Mouse (Mus musculus) limb, embryonic 12.5 days (tissue): ENCODE measurements around the gene Sh3pxd2a. TPM values are rescaled to one million over a fixed set of nuclear protein-coding genes. Genes with fewer than 3 reads are reported as not detected.
A peak's percentile ranks its signal among the peaks of the same experiment; 100 is the strongest.

Source experiments
- ATAC-seq: fragments of 200-750 bp; cut with Nextera tagmentation; 2 replicates; pipeline ENCODE4 v1.8.0; 2017; ENCODE audit warnings: low read depth, moderate TSS enrichment; ENCODE audit not compliant: insufficient number of reproducible peaks, insufficient read depth, low FRiP score, low TSS enrichment
- H3K27ac ChIP-seq: fragments of 300-500 bp; sonication (generic); 2 replicates; pipeline ENCODE4 v1.5.1; 2016; ENCODE audit warnings: mild to moderate bottlenecking, moderate library complexity
- H3K27me3 ChIP-seq: fragments of 300-500 bp; sonication (generic); 2 replicates; pipeline ENCODE4 v1.6.1; 2016; ENCODE audit warnings: mild to moderate bottlenecking, moderate library complexity
- H3K36me3 ChIP-seq: fragments of 300-500 bp; sonication (generic); 2 replicates; pipeline ENCODE4 v1.6.1; 2016; ENCODE audit warnings: mild to moderate bottlenecking, moderate library complexity
- H3K4me1 ChIP-seq: fragments of 300-500 bp; sonication (generic); replicated peaks from 2 replicates; pipeline ENCODE4 v1.6.1; 2016
- H3K4me2 ChIP-seq: fragments of 300-500 bp; sonication (generic); 2 replicates; pipeline ENCODE4 v1.6.1; 2016; ENCODE audit warnings: mild to moderate bottlenecking, moderate library complexity
- H3K4me3 ChIP-seq: fragments of 300-500 bp; sonication (generic); replicated peaks from 2 replicates; pipeline ENCODE4 v1.5.1; 2016; ENCODE audit warnings: mild to moderate bottlenecking
- H3K9ac ChIP-seq: fragments of 300-500 bp; sonication (generic); replicated peaks from 2 replicates; pipeline ENCODE4 v1.6.1; 2016; ENCODE audit warnings: mild to moderate bottlenecking, moderate library complexity
- H3K9me3 ChIP-seq: fragments of 300-500 bp; sonication (generic); 2 replicates; pipeline ENCODE4 v1.6.1; 2016; ENCODE audit warnings: mild to moderate bottlenecking, moderate library complexity
- WGBS: fragments of 180-500 bp; shearing (Covaris S2); methylation state at CpG from one replicate; pipeline ENCODE4 v1.1.7; 2016; 5-methylcytosine and 5-hydroxymethylcytosine counted together
- polyA plus RNA-seq: library from polyadenylated mRNA; unstranded; fragments of >200 nt; fragmentation: Nextera tagmentation; extraction: Ambion mirVana; gene quantifications from 2 replicates; pipeline ENCODE4 v1.2.1, GENCODE M21; 2016

Gene Sh3pxd2a
- polyA plus RNA-seq, 1 experiment from 2014 or later, result 7.7 TPM

GRCm38 (mm10) chr19:47466775-47467174 lies 2.6 kb upstream of the Sh3pxd2a start:
- Histone ChIP-seq H3K4me2 (no peak overlapping the region), H3K36me3 (peaks cover 3% of the 10 kb centered on the region; the same call in 1 of the 2 replicates), H3K27me3 (no peaks in the 10 kb centered on the region), H3K27ac (no peak overlapping the region), H3K4me3 (no peak overlapping the region), H3K9me3 (0 out of 2 replicates have a peak, but pooled peaks cover 2% of the 10 kb centered on the region), H3K4me1 (peaks cover 21% of the 10 kb centered on the region), H3K9ac (no peak overlapping the region)
- WGBS, result 68% methylated on average over 8 of the region's 8 CpGs
- ATAC-seq, result no peak

GRCm38 (mm10) chr19:47465467-47465866 lies 1.3 kb upstream of the Sh3pxd2a start:
- Histone ChIP-seq H3K9me3 (0 out of 2 replicates have a peak, but pooled peaks cover 4% of the 10 kb centered on the region), H3K4me2 (no peak overlapping the region), H3K4me3 (no peak overlapping the region), H3K27ac (no peak overlapping the region), H3K9ac (no peak overlapping the region), H3K27me3 (no peaks in the 10 kb centered on the region), H3K4me1 (peaks cover 25% of the 10 kb centered on the region), H3K36me3 (peaks cover 4% of the 10 kb centered on the region; the same call in 1 of the 2 replicates)
- WGBS, result 59% methylated on average over 9 of the region's 9 CpGs
- ATAC-seq, result no peak

- H3K9me3 ChIP-seq, result 0 out of 2 replicates have a peak, but pooled peaks cover 4% of the 10 kb centered on the region
- H3K9ac ChIP-seq, result peak overlapping the region; percentile 86
- under 1% methylated on average over 46 of the region's 46 CpGs for WGBS
- no peaks in the 10 kb centered on the region for H3K27me3 ChIP-seq
- H3K36me3 ChIP-seq, result peaks cover 4% of the 10 kb centered on the region; the same call in 1 of the 2 replicates
- peak overlapping the region; percentile 95 for H3K4me2 ChIP-seq
- peaks cover 36% of the 10 kb centered on the region for H3K4me1 ChIP-seq
- peak overlapping the region; percentile 83 for H3K27ac ChIP-seq
- peak overlapping the region; percentile 81 for H3K4me3 ChIP-seq
- no peak; the same call in none of the 2 replicates for ATAC-seq
Observed at GRCm38 (mm10) chr19:47463636-47464303, 431 bp downstream of the Sh3pxd2a start.

GRCm38 (mm10) chr19:47463206-47463605 lies 995 bp downstream of the Sh3pxd2a start:
- 0 out of 2 replicates have a peak overlapping the region, but pooled peaks have one; percentile 83 for H3K27ac ChIP-seq
- no peaks in the 10 kb centered on the region for H3K27me3 ChIP-seq
- under 1% methylated on average over 13 of the region's 13 CpGs for WGBS
- ATAC-seq, result no peak
- peak overlapping the region; percentile 81 for H3K4me3 ChIP-seq
- H3K4me2 ChIP-seq, result peak overlapping the region; percentile 95
- H3K4me1 ChIP-seq, result peaks cover 41% of the 10 kb centered on the region
- H3K9ac ChIP-seq, result peak overlapping the region; percentile 86
- 0 out of 2 replicates have a peak, but pooled peaks cover 4% of the 10 kb centered on the region for H3K9me3 ChIP-seq
- H3K36me3 ChIP-seq, result peaks cover 4% of the 10 kb centered on the region; the same call in 1 of the 2 replicates

- no peaks in the 10 kb centered on the region for H3K27me3 ChIP-seq
- H3K27ac ChIP-seq, result no peak overlapping the region
- H3K9me3 ChIP-seq, result 0 out of 2 replicates have a peak, but pooled peaks cover 4% of the 10 kb centered on the region
- peak overlapping the region; percentile 95 for H3K4me2 ChIP-seq
- H3K36me3 ChIP-seq, result peaks cover 4% of the 10 kb centered on the region; the same call in 1 of the 2 replicates
- no peak for ATAC-seq
- H3K9ac ChIP-seq, result 0 out of 2 replicates have a peak overlapping the region, but pooled peaks have one; percentile 86
- peak overlapping the region; percentile 81 for H3K4me3 ChIP-seq
- 18% methylated on average over 6 of the region's 6 CpGs for WGBS
- peaks cover 46% of the 10 kb centered on the region for H3K4me1 ChIP-seq
Observed at GRCm38 (mm10) chr19:47462725-47463124, 1.5 kb downstream of the Sh3pxd2a start.

GRCm38 (mm10) chr19:47461838-47462237 lies 2.4 kb downstream of the Sh3pxd2a start:
- H3K4me3 ChIP-seq, result no peak overlapping the region
- no peak overlapping the region for H3K27ac ChIP-seq
- H3K4me2 ChIP-seq, result no peak overlapping the region
- H3K9ac ChIP-seq, result no peak overlapping the region
- H3K36me3 ChIP-seq, result peaks cover 4% of the 10 kb centered on the region; the same call in 1 of the 2 replicates
- no peak for ATAC-seq
- H3K27me3 ChIP-seq, result no peaks in the 10 kb centered on the region
- H3K4me1 ChIP-seq, result peaks cover 50% of the 10 kb centered on the region
- 91% methylated on average over 3 of the region's 3 CpGs for WGBS
- H3K9me3 ChIP-seq, result 0 out of 2 replicates have a peak, but pooled peaks cover 4% of the 10 kb centered on the region

- Histone ChIP-seq H3K27me3 (no peaks in the 10 kb centered on the region), H3K4me3 (no peak overlapping the region), H3K4me1 (peaks cover 50% of the 10 kb centered on the region), H3K36me3 (peaks cover 4% of the 10 kb centered on the region; the same call in 1 of the 2 replicates), H3K27ac (no peak overlapping the region), H3K9ac (no peak overlapping the region), H3K9me3 (0 out of 2 replicates have a peak, but pooled peaks cover 4% of the 10 kb centered on the region), H3K4me2 (no peak overlapping the region)
- no peak for ATAC-seq
- WGBS, result 90% methylated on average over 9 of the region's 9 CpGs
Observed at GRCm38 (mm10) chr19:47461386-47461785, 2.8 kb downstream of the Sh3pxd2a start.

- Histone ChIP-seq H3K9me3 (0 out of 2 replicates have a peak, but pooled peaks cover 4% of the 10 kb centered on the region), H3K27me3 (no peaks in the 10 kb centered on the region), H3K4me1 (peaks cover 50% of the 10 kb centered on the region), H3K4me3 (no peak overlapping the region), H3K27ac (no peak overlapping the region; the same call in 1 of the 2 replicates), H3K4me2 (no peak overlapping the region), H3K9ac (no peak overlapping the region), H3K36me3 (peaks cover 4% of the 10 kb centered on the region; the same call in 1 of the 2 replicates)
- no peak for ATAC-seq
- 49% methylated on average over 19 of the region's 19 CpGs for WGBS
Observed at GRCm38 (mm10) chr19:47460120-47460960, 3.9 kb downstream of the Sh3pxd2a start.

GRCm38 (mm10) chr19:47459214-47459613 lies 5.0 kb downstream of the Sh3pxd2a start:
- ATAC-seq, result no peak
- Histone ChIP-seq H3K27ac (no peak overlapping the region), H3K36me3 (peaks cover 4% of the 10 kb centered on the region; the same call in 1 of the 2 replicates), H3K27me3 (no peaks in the 10 kb centered on the region), H3K9me3 (0 out of 2 replicates have a peak, but pooled peaks cover 4% of the 10 kb centered on the region), H3K4me1 (peaks cover 51% of the 10 kb centered on the region), H3K4me3 (no peak overlapping the region), H3K9ac (no peak overlapping the region), H3K4me2 (no peak overlapping the region)
- 86% methylated on average over 5 of the region's 5 CpGs for WGBS

GRCm38 (mm10) chr19:47458504-47459161 lies 5.6 kb downstream of the Sh3pxd2a start:
- peak overlapping the region; percentile 8; the same call in 1 of the 2 replicates for H3K9ac ChIP-seq
- H3K4me3 ChIP-seq, result no peak overlapping the region
- peaks cover 4% of the 10 kb centered on the region; the same call in 1 of the 2 replicates for H3K36me3 ChIP-seq
- peaks cover 54% of the 10 kb centered on the region for H3K4me1 ChIP-seq
- 0 out of 2 replicates have a peak overlapping the region, but pooled peaks have one; percentile 29 for H3K27ac ChIP-seq
- H3K27me3 ChIP-seq, result no peaks in the 10 kb centered on the region
- no peak for ATAC-seq
- no peak overlapping the region for H3K4me2 ChIP-seq
- 51% methylated on average over 17 of the region's 17 CpGs for WGBS
- 0 out of 2 replicates have a peak, but pooled peaks cover 4% of the 10 kb centered on the region for H3K9me3 ChIP-seq
